Mouse (Mus musculus): ENCODE data around the gene Adgrv1. TPM values are rescaled to one million over a fixed set of nuclear protein-coding genes. Genes with fewer than 3 reads are reported as not detected.

Gene Adgrv1
- polyA plus RNA-seq, 1 experiment from 2014 or later = 0.86 TPM

DNA sequence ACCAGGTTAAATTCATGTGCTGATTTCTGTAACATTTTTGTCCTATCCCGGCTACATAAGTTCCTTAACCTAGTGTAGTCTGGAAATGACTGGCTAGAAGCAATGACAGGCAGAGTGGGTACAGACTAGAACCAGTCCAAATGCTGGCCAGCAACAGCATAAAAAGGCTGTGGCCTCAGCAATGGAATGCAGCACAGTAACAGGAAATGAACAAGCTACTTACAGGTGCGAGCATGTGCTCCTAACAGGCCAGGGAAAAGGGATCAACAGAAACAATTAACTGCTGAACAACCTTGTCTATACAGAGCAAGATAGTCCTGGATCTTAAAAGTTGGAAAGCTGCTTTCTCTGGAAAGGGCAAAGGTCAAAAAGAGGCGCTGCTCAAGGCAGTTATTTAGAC lies 135.9 kb downstream of the Adgrv1 start:
- H3K4me1 ChIP-seq (ENCODE audit: control insufficient read depth in 2 of 2, insufficient read depth in 2 of 2, low read length in 2 of 2) = no peaks in the 10 kb centered on the region
- WGBS = 68% methylated on average over 3 of the region's 3 CpGs
- H3K4me3 ChIP-seq (ENCODE audit: control insufficient read depth in 1 of 2, insufficient read depth in 1 of 2, low read depth in 1 of 2, low read length in 2 of 2) = no peak overlapping the region
- ATAC-seq (ENCODE audit: insufficient number of reproducible peaks, insufficient read depth, low FRiP score, low read depth) = no peak
- no peak overlapping the region for H3K4me2 ChIP-seq (ENCODE audit: low read length)
- no peak overlapping the region for H3K27ac ChIP-seq (replicated peaks in 1 of 2; ENCODE audit: control insufficient read depth in 1 of 2, insufficient read depth in 1 of 2, low read depth in 2 of 2, low read length in 2 of 2)
- no peaks in the 10 kb centered on the region for H3K9me3 ChIP-seq (ENCODE audit: control insufficient read depth, low read length)
- H3K36me3 ChIP-seq (ENCODE audit: control insufficient read depth, insufficient read depth, low read length) = no peaks in the 10 kb centered on the region
- no peak overlapping the region for H3K9ac ChIP-seq (ENCODE audit: low read length)
- no peaks in the 10 kb centered on the region for H3K27me3 ChIP-seq (ENCODE audit: control insufficient read depth, insufficient read depth, low read length)

- Histone ChIP-seq H3K36me3 (ENCODE audit: control insufficient read depth, insufficient read depth, low read length) (no peaks in the 10 kb centered on the region), H3K27me3 (ENCODE audit: control insufficient read depth, insufficient read depth, low read length) (no peaks in the 10 kb centered on the region), H3K4me2 (ENCODE audit: low read length) (no peak overlapping the region), H3K9me3 (ENCODE audit: control insufficient read depth, low read length) (no peaks in the 10 kb centered on the region), H3K9ac (ENCODE audit: low read length) (no peak overlapping the region), H3K27ac (replicated peaks in 1 of 2; ENCODE audit: control insufficient read depth in 1 of 2, insufficient read depth in 1 of 2, low read depth in 2 of 2, low read length in 2 of 2) (no peak overlapping the region), H3K4me3 (ENCODE audit: control insufficient read depth in 1 of 2, insufficient read depth in 1 of 2, low read depth in 1 of 2, low read length in 2 of 2) (no peak overlapping the region), H3K4me1 (ENCODE audit: control insufficient read depth in 2 of 2, insufficient read depth in 2 of 2, low read length in 2 of 2) (peaks cover 0 to 2% of the 10 kb centered on the region in 2 experiments; a peak in 1 of 4 replicates)
- ATAC-seq (ENCODE audit: insufficient number of reproducible peaks, insufficient read depth, low FRiP score, low read depth) = no peak
- WGBS = 69% methylated on average over 7 of the region's 7 CpGs
Observed at GRCm38 (mm10) chr13:81491971-81492370, 141.0 kb downstream of the Adgrv1 start.

DNA sequence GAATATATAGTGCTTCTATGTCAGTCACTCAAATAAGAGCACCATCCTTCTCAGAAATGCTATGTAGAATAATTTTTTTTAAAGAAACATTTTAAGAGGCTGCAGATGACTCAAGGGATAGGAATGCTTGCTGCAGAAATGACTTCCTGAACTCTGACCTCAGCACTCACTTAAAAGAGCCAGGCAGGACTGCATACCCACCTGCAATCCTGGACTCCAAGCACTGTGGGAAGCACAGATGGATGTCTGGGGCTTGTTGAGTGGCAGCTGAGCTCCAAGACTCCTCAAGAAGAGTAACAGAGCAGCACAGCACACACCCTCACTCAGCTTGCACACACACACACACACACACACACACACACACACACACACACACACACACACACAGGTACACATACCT lies 146.0 kb downstream of the Adgrv1 start:
- no peak overlapping the region for H3K27ac ChIP-seq (replicated peaks in 1 of 2; ENCODE audit: control insufficient read depth in 1 of 2, insufficient read depth in 1 of 2, low read depth in 2 of 2, low read length in 2 of 2)
- no peaks in the 10 kb centered on the region for H3K9me3 ChIP-seq (ENCODE audit: control insufficient read depth, low read length)
- ATAC-seq (ENCODE audit: insufficient number of reproducible peaks, insufficient read depth, low FRiP score, low read depth) = no peak
- H3K27me3 ChIP-seq (ENCODE audit: control insufficient read depth, insufficient read depth, low read length) = no peaks in the 10 kb centered on the region
- peaks cover 0 to 2% of the 10 kb centered on the region in 2 experiments; a peak in 1 of 4 replicates for H3K4me1 ChIP-seq (ENCODE audit: control insufficient read depth in 2 of 2, insufficient read depth in 2 of 2, low read length in 2 of 2)
- no peak overlapping the region for H3K4me2 ChIP-seq (ENCODE audit: low read length)
- no peak overlapping the region for H3K4me3 ChIP-seq (ENCODE audit: control insufficient read depth in 1 of 2, insufficient read depth in 1 of 2, low read depth in 1 of 2, low read length in 2 of 2)
- H3K36me3 ChIP-seq (ENCODE audit: control insufficient read depth, insufficient read depth, low read length) = no peaks in the 10 kb centered on the region
- no peak overlapping the region for H3K9ac ChIP-seq (ENCODE audit: low read length)

- H3K9me3 ChIP-seq (ENCODE audit: control insufficient read depth, low read length) = no peaks in the 10 kb centered on the region
- no peaks in the 10 kb centered on the region for H3K36me3 ChIP-seq (ENCODE audit: control insufficient read depth, insufficient read depth, low read length)
- H3K4me1 ChIP-seq (ENCODE audit: control insufficient read depth in 2 of 2, insufficient read depth in 2 of 2, low read length in 2 of 2) = no peaks in the 10 kb centered on the region
- no peak for ATAC-seq (ENCODE audit: insufficient number of reproducible peaks, insufficient read depth, low FRiP score, low read depth)
- no peak overlapping the region for H3K27ac ChIP-seq (replicated peaks in 1 of 2; ENCODE audit: control insufficient read depth in 1 of 2, insufficient read depth in 1 of 2, low read depth in 2 of 2, low read length in 2 of 2)
- no peaks in the 10 kb centered on the region for H3K27me3 ChIP-seq (ENCODE audit: control insufficient read depth, insufficient read depth, low read length)
- H3K4me2 ChIP-seq (ENCODE audit: low read length) = no peak overlapping the region
- no peak overlapping the region for H3K4me3 ChIP-seq (ENCODE audit: control insufficient read depth in 1 of 2, insufficient read depth in 1 of 2, low read depth in 1 of 2, low read length in 2 of 2)
- H3K9ac ChIP-seq (ENCODE audit: low read length) = no peak overlapping the region
Observed at GRCm38 (mm10) chr13:81473750-81474149, 159.2 kb downstream of the Adgrv1 start.

- Histone ChIP-seq H3K4me1 (ENCODE audit: control insufficient read depth in 2 of 2, insufficient read depth in 2 of 2, low read length in 2 of 2) (no peaks in the 10 kb centered on the region), H3K9ac (ENCODE audit: low read length) (no peak overlapping the region), H3K9me3 (ENCODE audit: control insufficient read depth, low read length) (no peaks in the 10 kb centered on the region), H3K4me3 (ENCODE audit: control insufficient read depth in 1 of 2, insufficient read depth in 1 of 2, low read depth in 1 of 2, low read length in 2 of 2) (no peak overlapping the region), H3K36me3 (ENCODE audit: control insufficient read depth, insufficient read depth, low read length) (no peaks in the 10 kb centered on the region), H3K4me2 (ENCODE audit: low read length) (no peak overlapping the region), H3K27me3 (ENCODE audit: control insufficient read depth, insufficient read depth, low read length) (no peaks in the 10 kb centered on the region), H3K27ac (replicated peaks in 1 of 2; ENCODE audit: control insufficient read depth in 1 of 2, insufficient read depth in 1 of 2, low read depth in 2 of 2, low read length in 2 of 2) (no peak overlapping the region)
- 74% methylated on average over 4 of the region's 4 CpGs for WGBS
- ATAC-seq (ENCODE audit: insufficient number of reproducible peaks, insufficient read depth, low FRiP score, low read depth) = no peak
Observed at GRCm38 (mm10) chr13:81466661-81467060, 166.3 kb downstream of the Adgrv1 start.

DNA sequence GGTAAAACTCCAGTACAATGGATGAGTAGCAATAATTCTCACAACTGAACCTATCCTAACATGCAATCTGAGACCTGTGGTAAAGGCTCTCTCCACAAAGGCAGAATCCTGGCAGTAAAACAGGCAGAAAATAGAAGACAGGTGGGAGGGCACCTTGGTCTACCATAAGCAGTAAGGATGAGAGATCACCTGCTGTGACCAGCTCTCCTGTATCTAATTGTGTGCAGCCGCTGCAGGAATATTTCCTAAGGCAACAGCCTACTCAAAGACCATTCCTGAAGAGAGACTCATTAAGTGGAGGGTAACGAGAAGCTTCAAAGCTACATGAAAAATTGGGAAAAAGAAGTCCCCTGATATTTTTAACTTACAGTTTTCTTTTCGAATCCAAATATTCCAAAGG lies 167.2 kb downstream of the Adgrv1 start:
- no peak for ATAC-seq (ENCODE audit: insufficient number of reproducible peaks, insufficient read depth, low FRiP score, low read depth)
- H3K4me1 ChIP-seq (ENCODE audit: control insufficient read depth in 2 of 2, insufficient read depth in 2 of 2, low read length in 2 of 2) = no peaks in the 10 kb centered on the region
- H3K9me3 ChIP-seq (ENCODE audit: control insufficient read depth, low read length) = no peaks in the 10 kb centered on the region
- H3K36me3 ChIP-seq (ENCODE audit: control insufficient read depth, insufficient read depth, low read length) = no peaks in the 10 kb centered on the region
- WGBS = 84% methylated on average over 3 of the region's 3 CpGs
- H3K27ac ChIP-seq (replicated peaks in 1 of 2; ENCODE audit: control insufficient read depth in 1 of 2, insufficient read depth in 1 of 2, low read depth in 2 of 2, low read length in 2 of 2) = no peak overlapping the region
- no peak overlapping the region for H3K9ac ChIP-seq (ENCODE audit: low read length)
- no peak overlapping the region for H3K4me2 ChIP-seq (ENCODE audit: low read length)
- H3K4me3 ChIP-seq (ENCODE audit: control insufficient read depth in 1 of 2, insufficient read depth in 1 of 2, low read depth in 1 of 2, low read length in 2 of 2) = no peak overlapping the region
- no peaks in the 10 kb centered on the region for H3K27me3 ChIP-seq (ENCODE audit: control insufficient read depth, insufficient read depth, low read length)

GRCm38 (mm10) chr13:81449630-81450029 lies 183.3 kb downstream of the Adgrv1 start:
- WGBS = 80% methylated on average over 4 of the region's 4 CpGs
- no peak overlapping the region for H3K4me2 ChIP-seq (ENCODE audit: low read length)

GRCm38 (mm10) chr13:81449198-81449597 lies 183.8 kb downstream of the Adgrv1 start:
- no peak for ATAC-seq (ENCODE audit: insufficient number of reproducible peaks, insufficient read depth, low FRiP score, low read depth)
- Histone ChIP-seq H3K27ac (replicated peaks in 1 of 2; ENCODE audit: control insufficient read depth in 1 of 2, insufficient read depth in 1 of 2, low read depth in 2 of 2, low read length in 2 of 2) (no peak overlapping the region), H3K27me3 (ENCODE audit: control insufficient read depth, insufficient read depth, low read length) (no peaks in the 10 kb centered on the region), H3K4me1 (ENCODE audit: control insufficient read depth in 2 of 2, insufficient read depth in 2 of 2, low read length in 2 of 2) (no peaks in the 10 kb centered on the region), H3K9ac (ENCODE audit: low read length) (no peak overlapping the region), H3K4me3 (ENCODE audit: control insufficient read depth in 1 of 2, insufficient read depth in 1 of 2, low read depth in 1 of 2, low read length in 2 of 2) (no peak overlapping the region), H3K9me3 (ENCODE audit: control insufficient read depth, low read length) (no peaks in the 10 kb centered on the region), H3K4me2 (ENCODE audit: low read length) (no peak overlapping the region), H3K36me3 (ENCODE audit: control insufficient read depth, insufficient read depth, low read length) (no peaks in the 10 kb centered on the region)
- 81% methylated on average over 7 of the region's 7 CpGs for WGBS

More at GRCm38 (mm10) chr13:81449630-81450029, 183.3 kb downstream of the Adgrv1 start:
- Histone ChIP-seq H3K9ac (ENCODE audit: low read length) (no peak overlapping the region), H3K4me3 (ENCODE audit: control insufficient read depth in 1 of 2, insufficient read depth in 1 of 2, low read depth in 1 of 2, low read length in 2 of 2) (no peak overlapping the region), H3K4me1 (ENCODE audit: control insufficient read depth in 2 of 2, insufficient read depth in 2 of 2, low read length in 2 of 2) (no peaks in the 10 kb centered on the region), H3K27me3 (ENCODE audit: control insufficient read depth, insufficient read depth, low read length) (no peaks in the 10 kb centered on the region), H3K27ac (replicated peaks in 1 of 2; ENCODE audit: control insufficient read depth in 1 of 2, insufficient read depth in 1 of 2, low read depth in 2 of 2, low read length in 2 of 2) (no peak overlapping the region), H3K9me3 (ENCODE audit: control insufficient read depth, low read length) (no peaks in the 10 kb centered on the region), H3K36me3 (ENCODE audit: control insufficient read depth, insufficient read depth, low read length) (no peaks in the 10 kb centered on the region)
- no peak for ATAC-seq (ENCODE audit: insufficient number of reproducible peaks, insufficient read depth, low FRiP score, low read depth)

Data from heart, embryonic 14.5 days (tissue).